Comparison of ENCODE assay signal across 14 mouse cellular contexts in genomic region chrX:161940696-161941095, GRCm38 (mm10).
DNase-seq lines count a peak whose midpoint lies in the region; ATAC-seq lines count a peak whose summit lies in the region.
"Had no signal": no experiment of that assay in that cellular context is flagged by ENCODE, and none has a peak within 500 bp of the region (broad histone marks: within the 10 kb centered on the region; RNA-seq: fewer than 3 reads in every experiment).

No protein-coding gene starts in this region.

- H3K4me1 ChIP-seq in limb, embryonic 11.5 days (ENCODE audit: control insufficient read depth, insufficient read depth, low read length), result no peaks in the 10 kb centered on the region
- H3K4me1 ChIP-seq: heart, embryonic 13.5 days; hindbrain, embryonic 15.5 days; midbrain, embryonic 10.5 days; neural tube, embryonic 12.5 days had no signal

- no peak overlapping the region for H3K4me2 ChIP-seq in limb, embryonic 11.5 days (ENCODE audit: low read depth, severe bottlenecking)
- H3K4me2 ChIP-seq: heart, embryonic 13.5 days; hindbrain, embryonic 15.5 days; limb, embryonic 15.5 days; neural tube, embryonic 12.5 days had no signal

- no peak overlapping the region for H3K4me3 ChIP-seq in limb, embryonic 11.5 days (ENCODE audit: low read depth, low read length)
- H3K4me3 ChIP-seq: heart, embryonic 13.5 days; hindbrain, embryonic 15.5 days; limb, embryonic 15.5 days; midbrain, embryonic 10.5 days; neural tube, embryonic 12.5 days had no signal

- no peaks in the 10 kb centered on the region for H3K9me3 ChIP-seq in limb, embryonic 11.5 days (ENCODE audit: control insufficient read depth, low read length)
- H3K9me3 ChIP-seq: heart, embryonic 13.5 days; hindbrain, embryonic 15.5 days; limb, embryonic 15.5 days; midbrain, embryonic 10.5 days; neural tube, embryonic 12.5 days had no signal

- no peaks in the 10 kb centered on the region for H3K36me3 ChIP-seq in limb, embryonic 11.5 days (ENCODE audit: control insufficient read depth, insufficient read depth, low read length)
- H3K36me3 ChIP-seq: heart, embryonic 13.5 days; hindbrain, embryonic 15.5 days; limb, embryonic 15.5 days; midbrain, embryonic 10.5 days; neural tube, embryonic 12.5 days had no signal

- H3K27ac ChIP-seq in limb, embryonic 11.5 days (replicated peaks; ENCODE audit: low read depth, low read length), result no peak overlapping the region
- H3K27ac ChIP-seq: heart, embryonic 13.5 days; hindbrain, embryonic 15.5 days; limb, embryonic 15.5 days; midbrain, embryonic 10.5 days; neural tube, embryonic 12.5 days had no signal

- no peaks in the 10 kb centered on the region for H3K27me3 ChIP-seq in limb, embryonic 11.5 days (ENCODE audit: control insufficient read depth, insufficient read depth, low read length)
- H3K27me3 ChIP-seq: limb, embryonic 15.5 days had no signal

- intact Hi-C loops in left cerebral cortex, postnatal 4 days (cut with DNase I), result no loop called here
- intact Hi-C loops in left cerebral cortex, postnatal 10 days (cut with DNase I), result no loop called here

- no peak for ATAC-seq in limb, embryonic 11.5 days (ENCODE audit: insufficient number of reproducible peaks, low FRiP score, low TSS enrichment, low read depth)
- ATAC-seq: activated CD4-positive, CD25-positive, alpha-beta regulatory T cell, adult 4 months had no signal

- H3K9ac ChIP-seq in limb, embryonic 11.5 days (ENCODE audit: low read length), result no peak overlapping the region
- H3K9ac ChIP-seq: heart, embryonic 13.5 days; hindbrain, embryonic 15.5 days; limb, embryonic 15.5 days; neural tube, embryonic 12.5 days had no signal

- peak; percentile 22 for DNase-seq in cerebellum, adult 11-12 months
- no peak for DNase-seq in cerebellum, adult 8-10 months
- DNase-seq in left cerebral cortex, postnatal 4 days, result peak; percentile 42
- no peak for DNase-seq in left cerebral cortex, postnatal 10 days (ENCODE audit: extremely low spot score in 1 of 2, low spot score in 2 of 2)
- peak; percentile 24 for DNase-seq in limb, embryonic 11.5 days (ENCODE audit: low spot score)
- peak; percentile 64 for DNase-seq in retina, embryonic 14.5 days (ENCODE audit: low spot score)
- DNase-seq in right cerebral cortex, postnatal 25 days, result no peak
- DNase-seq in adrenal gland, postnatal 14 days, result no peak

- 32% methylated on average over 2 of the region's 2 CpGs for WGBS in limb, embryonic 11.5 days

Comparison
In these comparisons a context has a peak if more than half of its experiments do, and no peak if none do; other contexts are left out.
1. DNase-seq: peak in cerebellum, adult 11-12 months (single experiment), left cerebral cortex, postnatal 4 days (single experiment), limb, embryonic 11.5 days (single experiment) and retina, embryonic 14.5 days (single experiment); none in cerebellum, adult 8-10 months (single experiment), left cerebral cortex, postnatal 10 days (0 of 2), right cerebral cortex, postnatal 25 days (single experiment) and adrenal gland, postnatal 14 days (single experiment).